Mouse (Mus musculus) cerebellum, adult 9-11 months (tissue): Measurements from ENCODE around the gene Rasgrf2.

Experiments
- DNase-seq: peaks from one replicate; pipeline ENCODE4 v3.0.0; 2022

Rasgrf2 gene

GRCm38 (mm10) chr13:91932122-91932521, 199.3 kb downstream of the Rasgrf2 start:
- DNase-seq, result no peak

GRCm38 (mm10) chr13:91929943-91930726, 201.3 kb downstream of the Rasgrf2 start:
- no peak for DNase-seq

GRCm38 (mm10) chr13:91928605-91929389, 202.7 kb downstream of the Rasgrf2 start:
- no peak for DNase-seq

GRCm38 (mm10) chr13:91921010-91921409, 210.4 kb downstream of the Rasgrf2 start:
- DNase-seq, result no peak

GRCm38 (mm10) chr13:91918764-91919163, 212.7 kb downstream of the Rasgrf2 start:
- DNase-seq, result no peak

GRCm38 (mm10) chr13:91917835-91918234, 213.6 kb downstream of the Rasgrf2 start:
- DNase-seq, result no peak

- DNase-seq, result no peak
Measured at GRCm38 (mm10) chr13:91916308-91916707, 215.1 kb downstream of the Rasgrf2 start.

- peak; percentile 5 for DNase-seq
Measured at GRCm38 (mm10) chr13:91915582-91916239, 215.7 kb downstream of the Rasgrf2 start.

GRCm38 (mm10) chr13:91915192-91915581, 216.3 kb downstream of the Rasgrf2 start:
- no peak for DNase-seq

GRCm38 (mm10) chr13:91911652-91912051, 219.8 kb downstream of the Rasgrf2 start:
- no peak for DNase-seq

GRCm38 (mm10) chr13:91911211-91911610, 220.2 kb downstream of the Rasgrf2 start:
- DNase-seq, result no peak

GRCm38 (mm10) chr13:91908202-91908980, 223.1 kb downstream of the Rasgrf2 start:
- peak; percentile 35 for DNase-seq

GRCm38 (mm10) chr13:91906338-91906737, 225.1 kb downstream of the Rasgrf2 start:
- DNase-seq, result no peak

GRCm38 (mm10) chr13:91896476-91896875, 235.0 kb downstream of the Rasgrf2 start:
- DNase-seq, result no peak

GRCm38 (mm10) chr13:91893132-91893531, 238.3 kb downstream of the Rasgrf2 start:
- DNase-seq, result no peak

GRCm38 (mm10) chr13:91890031-91890619, 241.3 kb downstream of the Rasgrf2 start:
- no peak for DNase-seq

GRCm38 (mm10) chr13:91884714-91885386, 246.6 kb downstream of the Rasgrf2 start:
- DNase-seq, result no peak

- no peak for DNase-seq
Measured at GRCm38 (mm10) chr13:91881837-91882480, 249.5 kb downstream of the Rasgrf2 start.

- DNase-seq, result no peak
Measured at GRCm38 (mm10) chr13:91880256-91880655, 251.2 kb downstream of the Rasgrf2 start.

GRCm38 (mm10) chr13:91877996-91878395, 253.5 kb downstream of the Rasgrf2 start:
- no peak for DNase-seq

- DNase-seq, result no peak
Measured at GRCm38 (mm10) chr13:91877350-91877749, 254.1 kb downstream of the Rasgrf2 start.
